Mouse (Mus musculus) left cerebral cortex, adult 9 months (tissue): ENCODE data around the gene BC035947.
A peak's percentile ranks its signal among the peaks of the same experiment; 100 is the strongest.
"Not testable (repeated sequence)": the region's sequence is repeated elsewhere in the genome, so short reads cannot be mapped to it uniquely, and the experiment has no call there.

ENCODE experiments used
- DNase-seq, 2 experiments: peaks; one replicate each; pipeline ENCODE4 v3.0.0; 2022; ENCODE audit warnings: low spot score in 2 of 2

The BC035947 gene

GRCm38 (mm10) chr1:78501856-78502255, 10.1 kb downstream of the BC035947 start:
- DNase-seq = not testable (repeated sequence)

DNA sequence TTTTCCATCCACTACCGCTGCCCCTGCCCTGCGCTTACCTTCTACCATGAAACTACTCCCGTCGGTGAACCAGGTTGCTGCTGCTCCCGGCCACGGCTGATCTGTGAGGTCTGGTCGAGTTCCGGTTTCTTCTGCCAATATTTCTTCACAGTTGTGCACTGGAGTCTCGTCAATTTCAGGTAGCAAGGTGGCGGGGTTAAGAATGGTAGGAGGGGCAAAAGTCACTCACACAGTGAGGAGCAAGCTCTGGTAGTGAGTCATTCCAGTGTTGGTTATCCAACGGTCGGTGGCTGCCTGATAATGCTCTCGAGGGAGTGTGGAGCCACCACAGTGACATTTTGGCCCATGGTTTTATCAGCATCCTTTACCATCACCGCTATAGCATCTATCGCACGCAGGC, 10.9 kb downstream of the BC035947 start:
- DNase-seq = no peak

DNA sequence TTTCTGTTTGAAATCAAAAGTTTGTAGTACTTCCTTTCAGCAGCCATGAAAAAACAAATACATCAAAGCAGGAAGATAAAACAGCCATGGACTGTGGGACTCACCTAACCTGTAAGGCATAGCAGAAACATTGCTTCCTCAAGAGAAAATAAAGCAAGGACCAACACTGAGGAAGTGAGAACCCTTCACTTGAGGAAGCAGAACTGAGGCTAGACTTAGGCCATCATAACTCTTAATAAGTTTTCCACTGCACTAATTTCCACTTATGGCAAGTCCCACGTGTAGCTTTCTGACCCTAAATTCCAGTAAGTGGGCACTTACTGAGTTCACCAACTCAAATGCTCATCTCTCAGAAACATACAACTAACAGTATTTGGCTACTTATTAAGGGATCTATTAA, 21.8 kb downstream of the BC035947 start:
- DNase-seq = no peak

- DNase-seq = peak; percentile 73 to 93
Measured at GRCm38 (mm10) chr1:78488752-78489492, 23.0 kb downstream of the BC035947 start, which contains the start of gene Farsb. Farsb (minus strand) TSS chr1:78488897.

- peak in 1 of 2 experiments; percentile 10 for DNase-seq
Measured at GRCm38 (mm10) chr1:78488427-78488751, 23.6 kb downstream of the BC035947 start.

- no peak for DNase-seq
Measured at GRCm38 (mm10) chr1:78484361-78484760, 27.6 kb downstream of the BC035947 start.

DNA sequence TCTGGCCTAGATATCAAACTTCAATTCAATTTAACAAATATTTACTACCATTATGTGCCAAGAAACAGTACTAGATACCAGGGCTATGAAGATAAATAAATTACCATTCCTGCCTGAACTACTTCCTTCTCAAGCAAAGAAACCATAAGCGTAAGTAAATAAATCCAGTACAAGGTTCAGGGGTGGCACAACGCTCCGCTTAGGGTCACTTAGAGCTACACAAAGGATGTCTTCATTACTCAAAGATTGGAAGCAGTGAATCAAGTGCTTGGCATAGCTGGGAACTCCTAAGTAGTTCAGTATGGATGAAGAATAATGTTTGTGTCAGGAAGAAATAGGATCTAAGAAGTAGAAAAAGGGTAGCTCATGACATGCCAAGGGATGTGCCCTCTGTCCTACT, 28.5 kb downstream of the BC035947 start:
- DNase-seq = no peak

- no peak for DNase-seq
Measured at GRCm38 (mm10) chr1:78472441-78472840, 39.5 kb downstream of the BC035947 start.

GRCm38 (mm10) chr1:78454659-78455058, 57.3 kb downstream of the BC035947 start:
- DNase-seq = peak in 1 of 2 experiments; percentile 49

DNA sequence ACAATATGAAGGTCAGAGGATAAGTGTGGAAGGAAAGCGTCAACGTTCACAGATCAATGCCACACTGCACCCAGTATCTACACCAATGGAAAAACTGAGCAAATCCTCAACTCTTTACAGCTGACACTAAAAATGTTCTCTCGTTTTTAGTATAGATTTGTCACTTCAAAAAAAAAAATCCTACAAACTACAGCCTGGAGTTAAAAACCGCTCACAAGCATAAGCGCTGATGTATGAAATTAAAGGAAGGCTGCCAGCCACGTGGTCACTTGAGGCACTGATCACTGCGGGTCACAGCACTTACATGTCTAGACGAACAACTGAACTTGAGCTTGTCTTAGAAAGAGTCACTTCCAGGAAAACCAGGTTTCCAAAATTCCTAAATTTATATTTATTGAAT, 58.1 kb downstream of the BC035947 start:
- no peak for DNase-seq

- DNase-seq = no peak
Measured at GRCm38 (mm10) chr1:78452544-78452943, 59.4 kb downstream of the BC035947 start.

DNA sequence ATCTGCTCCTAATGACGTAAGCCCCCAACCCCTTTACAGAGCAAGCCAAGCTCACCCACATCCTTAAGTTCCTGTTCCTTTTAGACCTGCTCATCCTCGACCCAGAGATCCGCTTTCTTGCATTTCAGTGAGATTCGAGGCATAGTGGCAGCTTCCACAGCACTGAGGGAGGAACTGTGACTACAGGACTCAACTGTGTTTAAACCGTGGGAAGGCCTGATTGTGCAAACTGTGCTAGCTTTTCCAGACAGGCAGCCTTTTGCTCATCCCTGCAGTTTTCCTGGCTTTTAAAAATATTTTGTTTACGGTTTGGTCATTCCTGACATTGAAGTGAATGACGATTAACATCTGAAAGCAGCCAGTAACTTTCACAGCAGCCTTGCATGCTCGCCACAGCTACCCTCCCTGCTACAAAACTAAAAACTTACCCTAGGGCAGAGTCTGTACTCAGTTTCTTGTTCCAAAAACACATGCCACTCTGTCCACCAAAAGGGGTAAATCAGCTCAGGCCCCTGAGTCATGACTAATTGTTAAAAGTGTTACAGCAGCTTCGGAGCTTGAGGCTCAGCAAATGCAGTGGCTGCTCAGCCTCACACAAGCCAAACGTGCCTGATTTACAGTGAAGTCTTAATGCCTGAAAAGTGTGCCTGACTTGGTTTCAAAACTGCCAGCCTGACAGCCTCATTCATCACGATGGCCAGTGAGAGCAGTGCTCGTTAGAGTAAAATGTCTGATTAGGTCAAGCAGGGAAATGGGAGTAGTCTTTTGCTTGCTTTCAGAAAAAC, 60.7 kb downstream of the BC035947 start:
- DNase-seq = no peak

DNA sequence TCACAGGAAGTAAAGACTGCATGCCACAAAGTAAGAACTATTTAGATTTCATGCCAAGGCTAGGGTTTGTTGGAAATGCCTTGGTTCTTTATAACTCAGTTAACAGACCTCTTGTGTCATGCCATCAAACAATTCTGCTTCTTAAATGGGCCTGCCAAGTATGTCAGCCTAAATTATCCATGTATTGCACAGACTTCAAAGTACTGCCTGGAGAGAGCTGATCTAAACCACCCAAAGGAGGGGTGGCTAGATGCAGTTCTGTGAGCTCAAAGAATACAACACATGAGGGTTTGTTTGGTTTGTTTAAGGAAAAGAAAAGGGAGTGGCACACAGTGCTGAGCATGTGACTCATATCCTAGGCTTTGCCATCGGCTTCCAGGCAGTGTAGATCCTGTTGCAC, 63.9 kb downstream of the BC035947 start:
- DNase-seq = no peak
